Mouse (Mus musculus) heart, adult 11 months (tissue): Measurements from ENCODE around the gene 4430402I18Rik.

Experiments used
- DNase-seq: peaks from one replicate; pipeline ENCODE4 v3.0.0; 2022

Gene 4430402I18Rik

DNA sequence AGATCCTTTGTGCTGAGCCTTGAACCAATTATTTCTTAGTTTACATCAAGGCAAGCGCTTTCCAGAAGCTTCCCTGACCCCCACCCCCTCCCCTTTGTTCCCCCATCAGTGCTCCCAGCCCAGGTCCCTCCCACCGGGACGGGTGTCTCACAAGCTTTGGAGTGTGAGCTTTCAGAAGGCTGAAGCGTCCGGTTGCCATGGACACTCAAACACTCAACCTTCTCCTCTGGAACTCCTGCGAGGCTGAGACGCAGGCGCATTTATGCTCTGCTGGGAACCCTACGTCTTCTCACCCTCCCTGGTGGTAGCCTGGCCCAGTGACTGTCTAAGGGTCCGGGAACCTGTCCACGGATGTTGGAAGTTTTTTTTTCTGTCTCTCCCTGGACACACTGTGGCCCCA is at the start of gene 4430402I18Rik:
Gene 4430402I18Rik (minus strand): TSS at position 149 of the 400 bp plus-strand sequence.
- DNase-seq: no peak

DNA sequence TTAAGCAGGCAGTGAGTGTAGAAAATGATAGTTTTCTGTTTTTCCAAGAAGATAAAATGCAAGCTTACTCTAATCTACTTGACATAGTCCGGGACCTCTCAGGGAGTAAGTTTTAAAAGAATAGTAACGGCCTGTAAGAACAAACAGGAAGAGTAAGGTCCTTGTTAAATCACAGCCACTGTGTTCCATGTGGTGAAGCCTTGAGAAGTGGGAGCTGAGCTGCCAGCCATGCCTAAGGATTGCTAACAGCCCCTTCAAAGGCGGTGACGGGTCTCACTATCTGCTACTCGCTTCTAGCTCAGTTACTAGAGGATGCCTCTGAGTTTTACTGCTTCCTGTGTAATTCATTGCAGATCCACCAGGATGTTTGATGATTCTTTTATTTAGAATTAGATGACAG is 49.2 kb upstream of the 4430402I18Rik start:
- DNase-seq: peak; percentile 59

DNA sequence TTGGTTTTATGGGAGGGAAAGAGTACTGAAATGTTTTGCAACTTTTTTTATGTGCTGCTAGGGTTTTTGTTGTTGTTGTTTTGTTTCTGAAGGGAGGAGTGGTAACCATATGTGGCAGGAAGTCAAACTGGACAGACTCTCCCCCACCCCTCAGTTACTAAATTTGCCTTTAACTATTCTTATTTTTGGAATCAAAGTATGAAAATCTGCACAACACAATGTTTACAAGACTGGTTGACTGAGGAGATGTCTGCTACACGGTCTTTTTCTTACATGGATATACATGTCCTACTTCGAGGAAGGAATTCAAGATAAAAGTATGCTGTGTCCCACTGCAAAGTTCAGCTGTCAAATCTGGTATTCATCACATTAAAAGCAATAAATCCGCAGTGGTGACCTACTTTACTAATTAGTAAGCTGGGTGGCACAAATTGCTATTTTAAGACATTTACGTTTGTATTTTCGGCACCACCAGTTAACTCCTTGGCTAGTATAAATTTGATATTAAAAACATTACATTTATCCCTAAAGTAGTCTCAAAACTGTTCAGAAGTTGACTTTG is 48.7 kb upstream of the 4430402I18Rik start:
- DNase-seq: peak; percentile 13

DNA sequence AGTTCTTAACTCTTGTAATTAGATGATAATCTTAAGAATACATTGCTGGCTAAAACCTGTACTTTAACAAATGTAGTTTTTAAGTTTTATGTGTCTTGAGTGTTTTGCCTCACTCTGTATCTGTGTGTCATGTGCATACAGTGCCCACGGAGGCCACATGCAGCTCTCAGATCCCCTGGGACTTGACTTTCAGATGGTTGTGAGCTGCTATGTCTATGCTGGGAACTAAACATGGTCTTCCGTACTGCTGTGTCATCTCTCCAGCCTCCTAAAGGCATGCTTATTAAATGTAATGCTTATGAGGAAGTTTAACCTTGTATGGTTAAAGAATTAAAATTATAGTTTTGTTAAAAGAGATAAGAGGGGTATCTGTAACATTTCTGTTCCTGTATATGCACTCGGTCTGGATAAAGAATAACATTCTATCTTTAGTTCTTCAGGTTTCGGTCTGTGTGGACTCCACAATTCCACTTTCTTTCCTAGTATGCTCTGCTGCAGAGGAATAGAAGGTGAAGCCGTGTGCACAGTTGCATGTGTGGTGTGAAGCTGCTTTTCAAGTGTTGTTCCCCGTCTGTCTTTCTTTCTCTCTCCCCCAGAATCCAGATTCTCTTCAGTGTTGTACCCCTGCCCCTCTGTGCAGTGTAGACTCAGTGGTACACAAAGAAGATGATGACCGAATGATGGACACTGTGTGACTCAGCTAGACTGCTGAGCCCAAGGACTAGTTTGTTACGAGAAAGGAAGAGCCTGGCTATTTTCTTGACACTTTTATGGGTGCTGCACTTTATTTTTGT is 48.0 kb upstream of the 4430402I18Rik start:
- DNase-seq: peak; percentile 76

DNA sequence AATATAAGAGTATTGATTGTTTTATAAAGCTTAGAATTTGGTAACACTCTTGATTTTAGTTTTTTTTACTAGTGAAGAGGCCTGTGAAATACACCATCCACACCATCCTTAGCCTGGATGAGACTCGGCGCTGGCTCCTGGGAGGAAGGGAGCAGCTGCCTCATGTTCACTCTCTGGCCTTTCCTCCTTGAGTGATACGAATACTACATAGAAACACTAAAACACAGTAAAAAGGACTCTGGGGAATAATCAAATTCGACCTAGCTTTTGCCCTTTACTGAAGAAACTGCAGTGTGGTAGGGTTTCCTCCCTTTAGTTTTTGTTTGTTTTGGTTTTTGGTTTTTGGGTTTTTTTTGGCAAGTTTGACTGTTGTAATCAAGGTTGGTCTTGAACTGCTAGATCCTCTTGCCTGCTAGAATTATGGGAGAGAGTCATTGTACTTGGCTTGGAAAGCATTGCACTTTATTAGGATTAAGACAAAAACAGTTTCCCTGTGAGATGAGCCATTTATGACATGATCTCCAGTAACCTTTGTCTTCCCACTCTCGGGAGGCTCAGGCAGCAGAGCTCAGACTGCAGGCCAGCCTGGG is 47.0 kb upstream of the 4430402I18Rik start:
- DNase-seq: peak; percentile 87

DNA sequence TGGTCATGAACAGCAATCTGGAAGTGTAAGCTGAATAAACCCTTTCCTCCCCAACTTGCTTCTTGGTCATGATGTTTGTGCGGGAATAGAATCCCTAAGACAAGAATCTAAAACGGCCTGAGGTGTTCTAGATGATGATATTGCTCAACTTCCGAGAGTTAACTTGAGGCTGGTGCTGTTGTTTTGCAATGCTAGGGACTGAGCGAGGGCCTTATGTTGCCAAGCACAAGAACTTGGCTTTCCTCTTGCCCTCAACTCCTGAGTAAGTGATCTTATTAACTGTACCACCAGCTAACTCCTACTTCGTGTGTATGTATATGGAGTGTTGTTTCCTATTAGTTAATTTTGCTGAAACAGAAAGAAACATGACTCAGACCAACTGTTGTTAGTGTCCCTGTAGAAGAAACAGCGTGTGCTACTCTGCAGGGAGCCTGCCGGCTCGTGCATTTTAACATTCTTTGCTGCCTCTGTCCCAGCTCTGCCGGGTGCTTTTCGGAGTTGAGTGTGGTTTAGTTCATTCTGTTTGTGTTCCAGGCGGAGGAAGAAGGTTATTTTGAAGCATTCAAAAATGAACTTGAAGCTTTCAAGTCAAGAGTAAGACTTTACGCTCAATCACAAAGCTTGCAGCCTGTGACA is 43.9 kb upstream of the 4430402I18Rik start:
- DNase-seq: peak; percentile 61

DNA sequence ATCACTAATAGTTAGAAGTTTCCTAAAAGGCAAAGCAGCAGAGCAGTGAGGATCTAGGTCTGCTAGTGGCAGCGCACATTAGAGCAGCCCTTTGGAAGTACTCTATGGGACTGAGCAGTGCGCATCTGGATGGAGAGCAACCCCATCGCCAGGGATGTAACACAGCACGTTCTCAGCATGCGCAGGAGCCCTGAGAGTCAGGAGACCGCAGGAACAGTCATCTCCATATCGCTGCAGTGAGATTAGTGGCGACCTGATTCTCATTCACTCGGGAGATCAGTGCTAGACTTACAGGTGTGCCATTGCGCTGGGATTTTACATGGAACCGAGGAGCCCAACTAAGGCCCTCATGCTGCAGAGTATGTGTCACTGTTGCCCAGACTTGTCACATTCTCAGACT is 41.4 kb upstream of the 4430402I18Rik start:
- peak; percentile 64 for DNase-seq

DNA sequence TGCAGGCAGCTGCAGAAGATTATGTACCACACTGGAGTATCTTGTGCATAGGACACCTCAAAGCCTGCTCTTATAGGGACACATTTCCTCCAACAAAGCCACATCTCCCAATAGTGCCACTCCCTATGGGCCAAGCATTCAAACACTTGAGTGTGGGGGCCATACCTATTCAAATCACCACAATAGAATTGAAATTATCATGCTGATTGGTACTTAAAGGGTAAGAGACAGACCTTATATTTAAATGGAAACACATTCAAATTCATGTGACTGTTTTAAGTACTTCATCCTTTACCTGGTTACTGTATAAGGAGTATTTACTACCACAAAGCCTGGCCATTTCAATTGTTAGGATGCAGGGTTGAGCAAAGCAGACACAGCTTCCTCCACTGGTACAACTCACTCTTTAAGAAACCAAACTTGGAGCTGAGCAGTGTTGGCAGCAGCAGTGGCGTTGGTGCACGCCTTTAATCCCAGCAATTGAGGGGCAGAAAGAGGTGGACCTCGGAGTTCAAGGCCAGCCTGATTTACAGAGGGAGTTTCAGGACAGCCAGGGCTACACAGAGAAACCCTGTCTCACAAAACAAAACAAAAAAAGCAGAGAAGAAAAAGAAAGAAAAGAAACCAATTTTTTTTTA is 40.6 kb upstream of the 4430402I18Rik start:
- peak; percentile 80 for DNase-seq

DNA sequence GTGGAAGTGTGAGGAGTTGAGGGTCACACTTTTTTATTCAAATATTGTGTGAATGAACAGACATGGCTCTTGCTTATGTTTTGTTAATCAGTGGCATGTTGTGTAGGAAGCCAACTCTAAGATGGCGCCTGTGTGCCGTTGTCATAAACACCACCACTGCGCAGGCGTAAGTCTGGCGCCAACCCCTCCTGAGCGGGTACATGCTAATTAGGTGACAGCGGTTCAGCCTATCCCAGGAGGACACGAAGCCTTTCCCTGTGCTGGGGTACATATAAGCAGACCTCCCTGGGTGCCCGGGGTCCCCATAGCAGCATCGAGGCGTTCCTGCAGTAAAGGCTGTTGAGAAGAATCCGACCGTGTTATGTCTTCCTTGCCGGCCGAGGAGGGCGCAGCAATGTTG is 32.7 kb upstream of the 4430402I18Rik start:
- peak; percentile 88 for DNase-seq

DNA sequence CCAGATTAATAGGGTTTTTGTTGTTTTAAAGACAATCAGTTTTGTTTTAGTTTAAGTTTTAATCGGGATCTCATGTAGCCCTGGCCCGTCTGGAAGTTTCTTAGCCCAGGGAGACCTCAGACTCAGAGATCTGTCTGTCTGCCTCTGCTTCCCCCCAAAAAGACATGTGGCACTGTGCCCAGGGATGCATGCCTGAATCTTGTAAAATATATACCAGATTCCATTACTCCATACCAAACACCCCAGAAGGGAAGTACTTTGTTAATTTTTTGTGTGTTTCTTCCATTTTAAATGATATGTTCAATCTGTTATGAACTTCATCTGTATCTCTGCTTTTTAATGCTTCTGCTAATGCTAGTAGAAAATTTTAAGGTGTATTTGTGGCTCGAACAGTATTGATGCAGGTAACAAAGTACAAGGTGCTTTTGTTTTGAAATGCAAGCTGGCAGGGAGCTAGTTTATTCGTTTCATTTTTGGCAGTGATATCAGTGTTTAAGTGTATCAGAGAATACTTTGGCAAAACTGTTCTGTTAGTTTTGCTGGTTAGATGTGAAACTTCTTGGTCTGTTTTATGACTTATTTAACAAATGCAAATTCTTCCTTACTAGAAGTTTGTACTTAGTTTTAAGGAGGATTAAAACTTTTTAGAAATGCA is 30.5 kb upstream of the 4430402I18Rik start:
- peak; percentile 66 for DNase-seq

DNA sequence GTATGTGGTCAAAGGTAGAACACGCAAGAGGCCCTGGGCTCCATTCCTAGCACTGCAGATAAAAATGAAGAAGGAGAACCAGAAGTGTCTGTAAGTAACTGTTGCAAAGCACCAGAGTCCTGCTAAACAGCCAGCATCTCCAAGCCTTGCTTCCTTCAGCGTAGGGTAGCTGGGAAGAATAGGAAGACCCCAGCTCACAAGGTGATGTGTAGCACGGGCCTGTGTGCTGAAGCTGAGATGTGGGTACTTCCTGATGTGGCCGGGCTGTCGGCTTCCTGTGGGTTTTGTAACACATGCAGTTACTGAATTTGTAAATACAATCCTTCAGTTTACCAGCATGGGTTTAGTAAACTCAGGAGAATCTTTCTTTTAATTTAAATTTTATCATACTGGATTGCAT is 27.8 kb upstream of the 4430402I18Rik start:
- peak; percentile 63 for DNase-seq

DNA sequence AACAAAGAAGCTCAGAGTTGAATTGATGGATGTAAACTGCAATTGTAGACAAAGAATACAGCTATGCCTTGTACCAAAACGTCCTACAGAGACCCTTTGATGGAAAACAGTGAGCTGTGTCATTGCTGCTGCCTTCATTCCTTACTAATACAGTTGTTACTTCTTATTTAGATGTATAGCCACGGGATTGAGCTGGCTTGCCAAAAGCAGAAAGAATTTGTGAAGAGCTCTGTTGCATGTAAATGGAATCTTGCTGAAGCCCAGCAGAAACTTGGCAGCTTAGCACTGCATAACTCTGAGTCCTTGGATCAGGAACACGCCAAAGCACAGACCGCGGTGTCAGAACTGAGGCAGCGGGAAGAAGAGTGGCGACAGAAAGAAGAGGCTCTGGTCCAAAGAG is 27.3 kb upstream of the 4430402I18Rik start:
- DNase-seq: peak; percentile 94

DNA sequence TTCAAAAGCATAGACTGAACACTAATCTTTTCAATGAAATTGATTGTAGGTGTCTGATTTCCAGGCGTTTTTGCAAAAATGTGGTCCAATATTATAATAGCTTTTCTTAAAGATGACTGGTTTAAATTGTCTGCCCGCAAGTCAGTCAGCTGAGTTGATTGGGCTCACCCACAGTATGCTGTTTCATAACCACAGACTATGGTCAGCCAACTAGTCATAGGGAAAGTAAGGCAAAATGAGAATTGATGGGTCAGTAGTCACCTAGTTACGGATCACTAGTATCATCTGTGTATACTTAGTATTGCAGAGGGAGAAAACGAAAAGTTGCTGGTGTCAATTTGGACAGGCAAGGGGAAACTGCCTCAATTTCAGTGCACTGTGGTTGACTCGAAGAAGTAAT is 23.8 kb upstream of the 4430402I18Rik start:
- DNase-seq: peak; percentile 55

DNA sequence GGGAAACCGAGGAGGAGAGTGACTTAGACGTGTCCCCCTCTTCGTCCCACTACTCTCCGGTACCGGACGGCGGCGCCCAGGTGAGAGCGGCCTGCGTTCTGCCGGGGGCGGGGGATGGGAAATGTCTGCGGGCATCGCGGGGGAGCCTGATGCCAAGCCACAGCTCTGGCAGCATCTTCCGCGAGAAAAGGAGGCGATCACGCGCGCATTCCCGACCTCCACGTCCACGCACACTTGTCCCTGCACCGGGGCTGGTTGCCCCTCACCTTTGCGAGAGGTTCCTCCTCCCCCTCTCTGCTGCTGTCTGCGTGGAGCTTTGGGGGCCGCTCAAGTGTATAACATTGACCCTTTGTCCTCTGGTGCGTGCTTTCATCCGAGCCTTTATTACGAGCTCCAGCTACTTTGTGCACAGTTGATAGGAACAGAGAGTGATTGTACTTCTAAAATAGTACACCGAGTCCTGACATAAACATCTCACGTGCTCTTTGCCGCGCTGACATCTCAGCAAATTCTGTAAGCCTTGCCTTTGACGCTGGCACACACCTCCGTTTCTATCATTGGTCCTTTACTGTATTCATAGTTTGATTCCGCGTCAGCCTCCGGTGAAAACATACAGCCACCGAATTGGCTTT is 23.1 kb upstream of the 4430402I18Rik start:
- DNase-seq: no peak

DNA sequence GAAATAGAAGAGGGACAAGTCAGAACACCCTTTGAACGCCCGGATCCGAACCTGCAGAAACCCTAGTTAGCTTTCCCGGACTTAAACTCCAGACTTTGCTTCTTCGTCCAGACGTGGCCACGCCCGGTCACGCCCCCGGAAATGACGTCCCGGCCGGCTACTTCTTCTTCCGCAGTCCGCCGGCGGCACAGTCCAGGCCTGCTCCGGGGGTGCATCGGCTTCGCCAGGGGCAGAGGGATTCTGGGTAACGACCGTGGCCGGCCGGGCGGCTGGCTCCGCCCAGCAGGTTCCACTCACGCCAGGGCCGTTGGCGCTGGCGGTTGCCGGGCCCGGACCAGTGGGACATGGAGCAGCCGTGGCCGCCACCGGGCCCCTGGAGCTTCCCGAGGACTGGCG is 22.6 kb upstream of the 4430402I18Rik start, which contains the start of gene Cdc37l1:
Gene Cdc37l1 (plus strand): TSS at position 159 of the 396 bp plus-strand sequence.
- peak; percentile 100 for DNase-seq

DNA sequence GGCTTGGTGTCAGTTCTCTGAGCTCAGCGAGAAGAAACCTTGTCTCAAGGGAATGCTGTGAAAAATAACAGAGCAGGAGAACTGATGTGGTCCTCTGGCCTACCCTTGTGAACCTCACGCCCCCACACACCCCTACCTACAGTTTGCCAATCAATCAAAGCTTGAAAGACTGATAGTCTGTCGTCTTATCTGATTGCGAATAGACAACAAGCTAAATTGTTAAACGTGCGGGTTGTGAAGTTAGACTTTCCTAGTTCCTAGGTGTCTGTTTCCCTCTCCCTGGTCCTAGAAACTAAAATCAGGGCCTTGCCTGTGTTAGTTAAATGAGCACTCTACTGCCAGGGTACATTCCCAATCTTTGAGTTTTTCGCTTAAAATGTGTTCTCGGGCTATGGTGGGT is 21.9 kb upstream of the 4430402I18Rik start:
- DNase-seq: peak; percentile 74

DNA sequence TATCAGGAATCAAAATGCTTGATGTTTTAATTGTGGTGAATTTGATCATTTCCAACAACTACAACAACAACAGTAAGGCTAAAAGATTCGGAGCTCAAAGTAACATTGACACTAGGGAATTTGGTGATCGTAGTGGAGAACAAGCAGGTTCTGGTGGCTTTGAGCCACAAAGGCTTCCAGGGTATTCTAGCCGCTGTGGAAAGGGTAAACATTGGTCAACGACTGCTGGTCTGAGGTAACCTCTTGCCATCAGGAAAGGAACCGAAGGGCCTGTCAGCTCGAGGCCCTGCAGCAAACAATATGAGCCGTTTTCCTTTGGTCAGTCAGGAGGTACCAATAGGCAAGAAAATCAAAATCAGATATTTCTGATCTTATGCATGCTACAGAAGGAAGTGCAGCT is 15.0 kb upstream of the 4430402I18Rik start:
- peak; percentile 9 for DNase-seq

DNA sequence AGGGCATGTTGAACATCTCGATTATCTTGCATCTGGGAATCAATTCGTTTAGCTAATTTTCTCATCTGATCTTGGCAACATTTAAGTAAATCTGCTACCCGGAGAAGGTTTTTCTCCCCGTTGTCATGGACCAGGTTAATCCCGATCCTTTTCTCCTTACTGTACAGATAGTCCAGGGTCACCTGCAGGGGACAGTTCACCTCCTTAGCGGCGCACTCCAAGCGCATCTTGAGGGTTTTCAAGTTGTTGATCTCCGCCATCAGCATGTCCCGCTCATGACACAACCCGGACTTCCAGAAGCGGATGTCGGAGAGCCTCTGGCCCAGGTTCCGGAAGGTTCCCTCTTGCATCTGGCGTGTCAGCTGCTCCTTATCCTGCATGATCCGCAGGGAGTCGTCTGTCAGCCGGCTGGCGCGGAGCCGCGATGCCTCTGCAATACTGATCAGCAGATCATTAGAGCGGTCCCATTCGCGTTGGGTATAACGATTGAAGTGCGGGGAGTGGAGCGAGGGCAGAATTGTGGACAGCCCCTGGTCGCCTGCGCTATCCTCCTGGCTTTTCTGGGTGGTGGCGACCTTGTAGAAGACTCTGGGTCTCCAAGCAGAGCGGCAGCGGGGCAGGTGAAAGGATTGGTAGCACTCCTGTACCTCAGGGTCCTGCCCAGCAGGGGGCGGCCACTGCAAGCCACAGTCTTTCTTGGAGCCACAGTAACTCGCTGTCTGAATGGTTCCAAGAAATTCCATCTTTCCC is 7.4 kb upstream of the 4430402I18Rik start:
- DNase-seq: peak; percentile 97

DNA sequence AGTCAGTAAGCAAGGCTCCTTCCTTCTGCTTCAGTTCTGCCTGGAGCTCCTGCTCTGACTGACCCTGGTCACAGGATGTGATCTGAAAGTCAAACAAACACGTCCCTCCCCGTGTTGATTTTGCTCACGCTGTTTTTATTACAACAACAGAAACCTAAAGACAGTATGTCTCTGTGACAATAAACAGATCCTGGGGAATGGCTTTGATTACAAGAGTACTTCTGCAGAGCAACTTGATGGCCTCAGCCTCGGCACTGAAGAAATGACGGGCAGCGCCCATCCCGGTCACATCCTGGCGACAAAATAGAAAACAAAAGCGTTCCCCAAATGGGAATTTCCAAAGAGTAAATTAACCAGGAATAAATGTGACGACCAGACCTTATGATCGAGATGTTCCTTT is 2.7 kb upstream of the 4430402I18Rik start:
- peak; percentile 94 for DNase-seq

DNA sequence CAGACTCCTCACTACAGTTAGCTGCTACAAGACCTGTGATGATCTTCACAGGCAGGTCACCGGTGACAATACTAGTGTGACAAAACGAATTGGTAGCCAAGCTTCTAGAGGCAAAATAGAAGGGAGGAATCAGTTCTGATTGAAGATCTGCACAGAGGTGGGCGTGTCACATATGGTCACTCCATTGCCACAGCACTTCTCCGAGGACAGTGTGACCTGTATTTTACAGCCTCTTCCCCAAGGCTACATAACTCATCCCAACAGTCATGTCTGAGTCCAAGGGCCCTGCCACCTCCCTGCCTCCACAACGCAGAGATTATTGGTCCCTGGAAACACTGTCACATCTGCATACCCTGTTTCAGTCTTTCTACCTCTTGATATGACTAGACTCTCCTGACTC is 1.6 kb upstream of the 4430402I18Rik start:
- DNase-seq: no peak

DNA sequence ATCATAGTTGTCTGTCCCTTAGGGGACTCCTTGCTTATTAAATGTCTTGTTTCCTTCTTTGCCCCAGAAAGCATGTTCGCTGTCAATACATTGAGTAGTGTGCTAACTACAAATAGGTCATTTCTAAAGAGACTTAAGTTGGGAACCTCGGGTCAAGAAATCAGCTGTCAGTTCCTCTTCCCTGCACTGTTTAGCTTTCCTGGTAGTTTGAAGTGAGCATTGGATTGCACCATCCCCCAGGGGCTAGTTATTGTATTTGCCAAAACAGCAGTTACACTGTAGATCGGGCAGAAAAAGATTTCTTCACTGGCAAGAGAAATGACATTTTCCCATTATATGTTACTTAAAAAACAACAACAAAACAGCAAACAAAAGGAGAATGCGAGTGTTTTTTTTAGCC is 578 bp upstream of the 4430402I18Rik start:
- no peak for DNase-seq
